Mouse (Mus musculus) midbrain, embryonic 10.5 days (tissue): ENCODE results near the gene Ahdc1. TPM values are rescaled to one million over a fixed set of nuclear protein-coding genes. Genes with fewer than 3 reads are reported as not detected.

ENCODE experiments used
- polyA plus RNA-seq: library from polyadenylated mRNA; unstranded; fragments of >200 nt; fragmentation: Nextera tagmentation; extraction: Ambion mirVana; gene quantifications from 2 replicates; pipeline ENCODE4 v1.2.1, GENCODE M21; 2016

The Ahdc1 gene
- polyA plus RNA-seq, 1 experiment from 2014 or later: 5.8 TPM

Other genes starting within 250 kb of the Ahdc1 start
- gene Rpa2, start 242.9 kb upstream of the Ahdc1 start, polyA plus RNA-seq: 174 and 200 TPM in 2 replicates
- gene Themis2, start 214.9 kb upstream of the Ahdc1 start, polyA plus RNA-seq: 0.86 and 1.2 TPM in 2 replicates
- 78.1 and 79.8 TPM in 2 replicates for gene Ppp1r8, start 168.1 kb upstream of the Ahdc1 start, polyA plus RNA-seq
- gene Stx12, start 126.8 kb upstream of the Ahdc1 start, polyA plus RNA-seq: 61.5 and 72.5 TPM in 2 replicates
- 34.7 and 35.5 TPM in 2 replicates for gene Fam76a, start 88.7 kb upstream of the Ahdc1 start, polyA plus RNA-seq
- gene Fgr, start 37.2 kb upstream of the Ahdc1 start, polyA plus RNA-seq: 0.05 and 0.10 TPM in 2 replicates
- gene Wasf2, start 119.2 kb downstream of the Ahdc1 start, polyA plus RNA-seq: 48.3 and 50.3 TPM in 2 replicates
- 0.99 and 1.7 TPM in 2 replicates for gene Cd164l2, start 200.9 kb downstream of the Ahdc1 start, polyA plus RNA-seq
- 0.17 and 0.35 TPM in 2 replicates for gene Gpr3, start 201.3 kb downstream of the Ahdc1 start, polyA plus RNA-seq
- 2.6 and 3.0 TPM in 2 replicates for gene Map3k6, start 229.6 kb downstream of the Ahdc1 start, polyA plus RNA-seq